Mouse (Mus musculus) midbrain, embryonic 11.5 days (tissue): ENCODE data around the gene Slc35e3. TPM values are rescaled to one million over a fixed set of nuclear protein-coding genes. Genes with fewer than 3 reads are reported as not detected.
A peak's percentile ranks its signal among the peaks of the same experiment; 100 is the strongest.

Source experiments
- ATAC-seq: fragments of 200-750 bp; cut with Nextera tagmentation; 2 replicates; pipeline ENCODE4 v1.8.0; 2017; ENCODE audit warnings: moderate TSS enrichment, moderate library complexity; ENCODE audit not compliant: low FRiP score
- DNase-seq: peaks from one replicate; pipeline ENCODE4 v3.0.0; 2015; ENCODE audit warnings: low spot score; ENCODE audit errors: missing footprints
- H3K27ac ChIP-seq: fragments of 300-500 bp; sonication (generic); 2 replicates; pipeline ENCODE4 v1.5.1; 2014; ENCODE audit warnings: low read depth, low read length
- H3K27me3 ChIP-seq: fragments of 300-500 bp; sonication (generic); 2 replicates; pipeline ENCODE4 v1.6.1; 2014; ENCODE audit warnings: mild to moderate bottlenecking, low read length, moderate library complexity, mixed read lengths; ENCODE audit not compliant: control insufficient read depth, insufficient read depth
- H3K36me3 ChIP-seq: fragments of 300-500 bp; sonication (generic); 2 replicates; pipeline ENCODE4 v1.6.1; 2014; ENCODE audit warnings: mild to moderate bottlenecking, low read length, moderate library complexity, mixed read lengths; ENCODE audit not compliant: control insufficient read depth, insufficient read depth
- H3K4me1 ChIP-seq: fragments of 300-500 bp; sonication (generic); 2 replicates; pipeline ENCODE4 v1.6.1; 2014; ENCODE audit warnings: low read length; ENCODE audit not compliant: control insufficient read depth, insufficient read depth
- H3K4me2 ChIP-seq: fragments of 300-500 bp; sonication (generic); 2 replicates; pipeline ENCODE4 v1.6.1; 2014; ENCODE audit warnings: mild to moderate bottlenecking, moderate library complexity
- H3K4me3 ChIP-seq: fragments of 300-500 bp; sonication (generic); 2 replicates; pipeline ENCODE4 v1.5.1; 2014; ENCODE audit warnings: low read depth, low read length
- H3K9ac ChIP-seq: fragments of 300-500 bp; sonication (generic); 2 replicates; pipeline ENCODE4 v1.6.1; 2014; ENCODE audit warnings: low read length
- H3K9me3 ChIP-seq: fragments of 300-500 bp; sonication (generic); 2 replicates; pipeline ENCODE4 v1.6.1; 2016; ENCODE audit warnings: low read length; ENCODE audit not compliant: control insufficient read depth
- WGBS: fragments of 180-500 bp; shearing (Covaris S2); extraction: QIAGEN DNeasy Blood & Tissue Kit; methylation state at CpG from one replicate; pipeline ENCODE4 v1.1.7; 2014; 5-methylcytosine and 5-hydroxymethylcytosine counted together
- polyA plus RNA-seq: library from polyadenylated mRNA; unstranded; fragments of >200 nt; fragmentation: Nextera tagmentation; extraction: Ambion mirVana; gene quantifications from 2 replicates; pipeline ENCODE4 v1.2.1, GENCODE M21; 2014

Slc35e3 gene
- polyA plus RNA-seq, 1 experiment from 2014 or later, result 21.4 TPM

DNA sequence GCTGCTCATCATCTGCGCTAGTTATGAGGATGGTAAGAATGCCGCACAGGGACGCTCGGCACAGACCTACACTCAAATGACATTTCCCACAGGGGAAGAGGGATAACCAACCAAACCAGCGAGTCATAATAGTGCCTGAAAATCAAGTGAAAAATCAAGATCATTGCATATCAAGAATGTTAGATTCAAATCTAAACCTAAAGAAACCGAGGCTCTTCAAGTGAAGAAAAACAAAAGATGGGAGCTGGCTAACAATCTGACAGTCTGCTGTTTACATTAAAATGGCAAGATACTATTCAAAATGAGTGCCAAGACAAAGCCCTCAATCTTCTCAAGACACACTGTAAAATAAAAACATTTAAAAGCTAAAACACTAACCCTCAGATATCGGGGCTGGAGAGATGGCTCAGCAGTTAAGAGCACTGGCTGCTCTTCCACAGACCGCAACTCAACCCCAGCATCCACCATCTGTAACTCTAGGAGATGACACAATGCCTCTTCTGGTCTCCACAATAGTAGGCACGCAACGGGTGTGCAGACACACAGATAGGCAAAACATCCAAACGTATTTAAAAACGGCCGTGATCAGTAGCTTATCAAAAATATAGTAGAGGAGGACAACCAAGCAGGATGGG, 37.7 kb upstream of the Slc35e3 start:
- DNase-seq, result no peak
- Histone ChIP-seq H3K27ac (no peak overlapping the region), H3K4me1 (no peaks in the 10 kb centered on the region), H3K9ac (no peak overlapping the region), H3K36me3 (peaks cover 23% of the 10 kb centered on the region), H3K4me2 (no peak overlapping the region), H3K4me3 (no peak overlapping the region), H3K27me3 (no peaks in the 10 kb centered on the region), H3K9me3 (no peaks in the 10 kb centered on the region)
- no peak for ATAC-seq
- 95% methylated on average over 13 of the region's 13 CpGs for WGBS

DNA sequence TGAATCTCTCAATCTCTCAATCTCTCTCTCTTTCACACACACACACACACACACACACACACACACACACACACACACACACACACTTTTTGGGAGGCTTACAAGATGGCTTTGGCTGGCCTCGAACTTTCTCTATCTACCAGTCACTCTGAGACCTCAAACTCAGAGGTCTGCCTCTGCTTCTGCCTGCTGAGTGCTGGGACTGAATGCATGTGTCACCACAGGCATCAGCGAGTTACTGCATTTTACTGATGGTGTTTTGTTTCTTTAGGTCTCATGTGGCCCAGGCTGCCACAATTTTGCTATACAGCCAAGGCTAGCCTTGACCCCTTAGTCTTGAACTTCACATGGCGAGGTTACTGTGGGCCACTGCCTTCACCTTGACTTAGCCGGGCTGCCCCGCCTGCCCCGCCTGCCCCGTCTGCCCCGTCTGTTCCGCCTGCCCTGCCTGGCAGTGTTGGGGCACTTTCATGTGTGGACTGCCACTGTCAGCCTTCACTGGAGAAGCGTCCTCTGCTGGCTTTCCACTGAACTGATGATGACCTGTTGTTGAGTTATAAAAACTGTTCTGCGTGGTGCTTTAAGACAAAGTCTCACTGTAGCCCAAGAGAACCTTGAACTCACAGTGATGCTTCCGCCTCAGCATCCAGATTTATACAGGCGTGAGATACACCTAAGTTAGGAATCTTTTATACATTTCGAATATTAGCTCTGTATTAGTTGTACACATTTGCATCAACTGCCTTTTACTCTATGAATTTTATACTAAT, 36.5 kb upstream of the Slc35e3 start:
- DNase-seq (no peak), ATAC-seq (no peak)
- Histone ChIP-seq H3K27ac (no peak overlapping the region), H3K27me3 (no peaks in the 10 kb centered on the region), H3K36me3 (peaks cover 20% of the 10 kb centered on the region), H3K9me3 (no peaks in the 10 kb centered on the region), H3K4me2 (no peak overlapping the region), H3K4me1 (no peaks in the 10 kb centered on the region), H3K4me3 (no peak overlapping the region), H3K9ac (no peak overlapping the region)
- WGBS, result 96% methylated on average over 14 of the region's 14 CpGs

DNA sequence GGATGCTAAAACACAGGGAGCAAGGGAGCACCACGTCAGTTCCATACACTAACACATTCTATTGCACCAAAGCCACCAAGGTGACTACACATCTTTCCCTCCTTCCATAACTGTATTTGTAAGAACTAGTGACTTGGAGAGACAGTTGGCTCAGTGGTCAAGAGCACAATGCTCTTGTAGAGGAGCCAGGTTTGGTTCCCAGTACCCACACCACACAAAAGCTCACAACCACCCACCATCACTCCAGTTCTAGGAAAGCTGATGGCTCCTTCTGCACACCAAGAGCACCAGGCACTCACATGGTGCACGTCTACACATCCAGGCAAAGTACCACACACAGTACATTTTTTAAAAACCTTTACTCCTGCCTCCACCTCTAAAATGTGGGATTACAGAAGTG, 35.9 kb upstream of the Slc35e3 start:
- ATAC-seq (no peak), DNase-seq (no peak)
- Histone ChIP-seq H3K27me3 (no peaks in the 10 kb centered on the region), H3K9ac (no peak overlapping the region), H3K9me3 (no peaks in the 10 kb centered on the region), H3K4me3 (no peak overlapping the region), H3K36me3 (peaks cover 20% of the 10 kb centered on the region), H3K27ac (no peak overlapping the region), H3K4me2 (no peak overlapping the region), H3K4me1 (no peaks in the 10 kb centered on the region)
- 93% methylated on average over 2 of the region's 2 CpGs for WGBS

DNA sequence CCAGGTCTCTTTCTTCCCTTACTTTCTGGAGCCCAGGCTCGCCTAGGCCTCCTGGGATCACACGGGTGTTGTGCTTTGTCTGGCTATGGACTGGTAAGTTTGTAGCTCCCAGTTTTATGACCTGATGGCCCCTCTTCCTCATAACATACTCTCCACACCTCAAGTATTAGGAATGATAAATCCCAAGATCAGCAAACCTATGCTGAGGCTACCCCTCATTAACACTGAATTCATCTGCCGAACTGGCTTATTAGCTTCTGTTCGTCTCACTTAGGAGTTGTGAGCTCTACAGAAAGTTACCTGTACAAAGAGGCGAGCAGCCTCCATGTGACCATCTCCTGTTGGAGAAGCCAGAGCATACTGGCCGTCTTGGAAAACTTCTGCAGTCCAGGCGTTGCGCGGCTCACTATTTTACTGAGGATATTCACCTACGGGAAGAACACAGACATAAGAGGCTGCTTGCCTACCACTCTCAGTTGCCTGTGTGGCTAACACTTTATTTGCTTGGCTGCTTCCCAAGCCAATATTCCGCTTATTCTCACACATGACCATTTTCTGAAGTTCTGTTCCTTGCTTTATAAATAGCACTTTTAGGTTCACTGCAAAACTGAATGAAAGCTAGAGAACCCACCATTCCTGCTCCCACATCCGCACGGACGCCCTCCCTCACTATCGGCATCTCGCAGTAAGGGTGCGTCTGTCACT, 35.0 kb upstream of the Slc35e3 start:
- Histone ChIP-seq H3K27me3 (no peaks in the 10 kb centered on the region), H3K4me3 (no peak overlapping the region), H3K9me3 (no peaks in the 10 kb centered on the region), H3K27ac (no peak overlapping the region), H3K36me3 (peaks cover 18% of the 10 kb centered on the region), H3K4me2 (no peak overlapping the region), H3K9ac (no peak overlapping the region), H3K4me1 (no peaks in the 10 kb centered on the region)
- no peak for ATAC-seq
- DNase-seq, result no peak
- WGBS, result 93% methylated on average over 17 of the region's 17 CpGs

DNA sequence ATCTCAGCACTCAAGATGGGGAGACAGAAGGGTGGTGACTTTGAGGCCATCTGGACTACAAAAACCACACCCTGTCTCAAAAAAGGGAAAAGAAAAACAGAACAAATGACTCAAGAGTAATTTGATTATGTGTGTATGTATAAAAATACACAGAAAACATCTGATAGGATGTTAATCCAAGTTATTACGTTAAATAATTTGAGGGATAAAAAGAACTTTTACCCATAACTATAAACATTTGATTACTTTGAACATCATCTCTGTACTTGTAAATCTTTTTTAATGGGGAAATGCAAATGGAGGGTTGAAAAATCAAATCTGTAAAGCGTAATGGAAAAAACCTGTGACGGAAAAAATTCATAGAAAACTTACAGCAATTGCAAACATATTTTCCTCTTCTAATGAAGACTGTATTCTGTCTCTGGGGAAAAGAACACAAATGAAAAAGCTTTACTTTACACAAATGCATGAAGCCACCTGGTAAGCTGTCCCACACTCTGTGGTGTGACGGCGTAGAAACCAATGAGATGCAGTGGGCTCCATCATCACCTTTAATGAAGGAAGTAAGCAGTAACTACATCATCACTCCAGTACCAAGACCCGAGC, 34.2 kb upstream of the Slc35e3 start:
- H3K36me3 ChIP-seq, result peaks cover 24% of the 10 kb centered on the region
- H3K9ac ChIP-seq, result no peak overlapping the region
- WGBS, result 94% methylated on average over 6 of the region's 6 CpGs
- H3K4me2 ChIP-seq, result no peak overlapping the region
- no peak for DNase-seq
- ATAC-seq, result no peak
- H3K4me1 ChIP-seq, result no peaks in the 10 kb centered on the region
- H3K27ac ChIP-seq, result no peak overlapping the region
- H3K4me3 ChIP-seq, result no peak overlapping the region
- no peaks in the 10 kb centered on the region for H3K9me3 ChIP-seq
- no peaks in the 10 kb centered on the region for H3K27me3 ChIP-seq

DNA sequence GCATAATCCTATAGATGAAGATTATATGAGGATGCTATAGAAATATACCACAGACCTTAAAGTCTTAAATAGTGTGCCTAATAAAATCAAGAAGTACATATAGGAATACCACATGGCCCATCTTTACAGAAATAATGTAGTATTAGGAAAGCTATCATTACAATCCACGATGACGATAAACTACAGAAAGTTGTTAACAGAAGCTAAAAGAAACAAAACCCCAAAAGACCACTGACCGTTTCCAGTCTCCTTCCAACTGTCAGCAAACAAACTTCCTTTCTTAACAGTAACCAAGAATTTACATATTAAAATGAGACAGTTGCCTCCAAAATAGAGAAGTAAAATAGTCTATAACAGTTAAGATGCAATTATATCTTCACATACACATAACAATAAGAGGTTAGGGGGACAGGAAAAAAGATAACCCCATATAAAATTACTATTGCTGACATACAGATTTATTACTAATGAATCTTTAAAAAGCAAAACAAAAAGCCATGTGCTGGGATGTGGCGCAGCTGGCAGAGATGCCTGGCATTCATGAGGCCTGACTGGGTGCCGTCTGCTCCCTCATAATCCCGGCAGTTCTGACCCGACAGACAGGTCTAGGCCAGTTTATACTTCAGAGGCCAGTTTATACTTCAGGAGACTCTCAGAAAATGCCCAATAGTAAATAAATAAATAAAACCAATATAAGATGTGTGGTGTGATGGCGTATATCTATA, 33.6 kb upstream of the Slc35e3 start:
- Histone ChIP-seq H3K9me3 (no peaks in the 10 kb centered on the region), H3K27me3 (no peaks in the 10 kb centered on the region), H3K36me3 (peaks cover 25% of the 10 kb centered on the region), H3K4me1 (no peaks in the 10 kb centered on the region), H3K9ac (no peak overlapping the region), H3K4me3 (no peak overlapping the region), H3K4me2 (no peak overlapping the region), H3K27ac (no peak overlapping the region)
- DNase-seq (peak; percentile 62), ATAC-seq (no peak)
- 92% methylated on average over 8 of the region's 8 CpGs for WGBS

DNA sequence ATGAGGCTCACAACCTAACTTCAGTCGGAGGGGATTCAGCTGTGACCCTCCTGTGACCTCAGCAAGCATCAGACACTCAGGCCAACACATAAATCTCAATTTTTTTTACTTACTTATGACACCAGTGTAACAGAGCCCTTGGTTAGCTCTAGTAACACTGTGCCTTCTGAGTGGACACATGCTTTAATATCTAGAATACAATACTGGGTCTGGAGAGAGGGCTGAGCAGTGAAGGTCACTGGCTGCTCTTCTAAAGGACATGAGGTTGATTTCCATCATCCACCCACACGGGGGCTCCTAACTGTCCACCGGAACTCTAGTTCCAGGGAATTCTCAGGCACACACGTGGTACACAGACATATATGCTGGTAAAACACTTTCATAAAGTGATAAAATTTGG, 32.8 kb upstream of the Slc35e3 start:
- peak; percentile 37 for DNase-seq
- H3K9ac ChIP-seq, result no peak overlapping the region
- ATAC-seq, result no peak
- no peak overlapping the region for H3K4me2 ChIP-seq
- WGBS, result 88% methylated on average over 4 of the region's 4 CpGs
- H3K27ac ChIP-seq, result no peak overlapping the region
- H3K27me3 ChIP-seq, result no peaks in the 10 kb centered on the region
- H3K36me3 ChIP-seq, result peaks cover 31% of the 10 kb centered on the region
- H3K4me1 ChIP-seq, result no peaks in the 10 kb centered on the region
- no peaks in the 10 kb centered on the region for H3K9me3 ChIP-seq
- no peak overlapping the region for H3K4me3 ChIP-seq

DNA sequence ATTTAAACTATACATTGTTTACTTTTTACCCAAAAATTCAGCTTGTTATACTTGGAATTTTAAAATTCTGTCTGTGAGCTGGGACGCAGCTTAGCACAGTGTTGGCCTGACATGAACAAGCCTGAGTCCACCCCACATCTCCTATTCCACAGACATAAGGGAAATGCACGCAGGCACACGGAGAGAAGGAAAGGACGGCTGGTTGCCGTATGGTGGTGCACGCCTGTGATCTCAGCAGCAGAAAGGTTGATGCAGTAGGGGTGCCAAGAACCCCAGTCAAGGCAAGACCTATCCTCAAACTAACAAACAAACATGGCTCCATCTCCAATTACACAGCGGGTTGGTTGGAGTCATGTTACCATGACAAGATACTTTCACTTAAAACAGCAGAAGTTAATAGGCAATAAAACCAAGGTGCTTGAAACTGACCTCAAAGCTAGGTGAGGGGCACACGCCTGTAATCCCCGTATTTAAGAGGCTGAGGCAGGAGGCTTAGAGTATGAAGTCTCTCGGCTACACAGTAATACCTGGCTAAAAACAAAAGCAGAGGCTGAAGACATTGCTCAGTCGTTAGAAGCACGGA, 32.3 kb upstream of the Slc35e3 start:
- peaks cover 31% of the 10 kb centered on the region for H3K36me3 ChIP-seq
- H3K27me3 ChIP-seq, result no peaks in the 10 kb centered on the region
- H3K4me3 ChIP-seq, result no peak overlapping the region
- no peak overlapping the region for H3K9ac ChIP-seq
- no peak overlapping the region for H3K4me2 ChIP-seq
- H3K27ac ChIP-seq, result no peak overlapping the region
- 94% methylated on average over 12 of the region's 12 CpGs for WGBS
- peak; percentile 47 for DNase-seq
- H3K9me3 ChIP-seq, result no peaks in the 10 kb centered on the region
- no peak for ATAC-seq
- no peaks in the 10 kb centered on the region for H3K4me1 ChIP-seq
